Mouse (Mus musculus) neural tube, embryonic 13.5 days (tissue): ENCODE data around the gene Mfap3. TPM values are rescaled to one million over a fixed set of nuclear protein-coding genes. Genes with fewer than 3 reads are reported as not detected.
"Not testable (repeated sequence)": the region's sequence is repeated elsewhere in the genome, so short reads cannot be mapped to it uniquely, and the experiment has no call there.

Experiments used
- ATAC-seq: fragments of 200-750 bp; cut with Nextera tagmentation; 2 replicates; pipeline ENCODE4 v1.8.0; 2017; ENCODE audit warnings: low read depth, mild to moderate bottlenecking, moderate TSS enrichment, moderate library complexity
- H3K27ac ChIP-seq: fragments of 300-500 bp; sonication (generic); replicated peaks from 2 replicates; pipeline ENCODE4 v1.5.1; 2015; ENCODE audit warnings: moderate library complexity, mild to moderate bottlenecking, inconsistent platforms
- H3K27me3 ChIP-seq: fragments of 300-500 bp; sonication (generic); 2 replicates; pipeline ENCODE4 v1.6.1; 2015; ENCODE audit warnings: mild to moderate bottlenecking, inconsistent platforms
- H3K36me3 ChIP-seq: fragments of 300-500 bp; sonication (generic); 2 replicates; pipeline ENCODE4 v1.6.1; 2015; ENCODE audit warnings: mild to moderate bottlenecking, inconsistent platforms
- H3K4me1 ChIP-seq: fragments of 300-500 bp; sonication (generic); replicated peaks from 2 replicates; pipeline ENCODE4 v1.6.1; 2015; ENCODE audit warnings: inconsistent platforms
- H3K4me2 ChIP-seq: fragments of 300-500 bp; sonication (generic); 2 replicates; pipeline ENCODE4 v1.6.1; 2015; ENCODE audit warnings: inconsistent platforms, mild to moderate bottlenecking, moderate library complexity
- H3K4me3 ChIP-seq: fragments of 300-500 bp; sonication (generic); 2 replicates; pipeline ENCODE4 v1.5.1; 2015; ENCODE audit warnings: mild to moderate bottlenecking, inconsistent platforms
- H3K9ac ChIP-seq: fragments of 300-500 bp; sonication (generic); 2 replicates; pipeline ENCODE4 v1.6.1; 2015; ENCODE audit warnings: moderate library complexity, mild to moderate bottlenecking, inconsistent platforms
- H3K9me3 ChIP-seq: fragments of 300-500 bp; sonication (generic); 2 replicates; pipeline ENCODE4 v1.6.1; 2016; ENCODE audit warnings: inconsistent platforms
- WGBS: fragments of 180-500 bp; shearing (Covaris S2); methylation state at CpG from one replicate; pipeline ENCODE4 v1.1.7; 2015; 5-methylcytosine and 5-hydroxymethylcytosine counted together
- polyA plus RNA-seq: library from polyadenylated mRNA; unstranded; fragments of >200 nt; fragmentation: Nextera tagmentation; extraction: Ambion mirVana; gene quantifications from 2 replicates; pipeline ENCODE4 v1.2.1, GENCODE M21; 2015

Gene Mfap3
- polyA plus RNA-seq, 1 experiment from 2014 or later: 52.1 TPM

GRCm38 (mm10) chr11:57532306-57532705 lies 13.8 kb downstream of the Mfap3 start:
- H3K9me3 ChIP-seq: no peaks in the 10 kb centered on the region
- H3K36me3 ChIP-seq: peaks cover 50% of the 10 kb centered on the region
- 91% methylated on average over 4 of the region's 4 CpGs for WGBS
- peak overlapping the region; percentile 80 for H3K27ac ChIP-seq
- ATAC-seq: no peak
- no peak overlapping the region for H3K4me2 ChIP-seq
- peaks cover 18% of the 10 kb centered on the region for H3K4me1 ChIP-seq
- H3K4me3 ChIP-seq: no peak overlapping the region
- H3K9ac ChIP-seq: no peak overlapping the region
- no peaks in the 10 kb centered on the region for H3K27me3 ChIP-seq

GRCm38 (mm10) chr11:57535912-57536311 lies 17.4 kb downstream of the Mfap3 start:
- H3K4me3 ChIP-seq: no peak overlapping the region
- peaks cover 16% of the 10 kb centered on the region for H3K4me1 ChIP-seq
- ATAC-seq: no peak
- no peaks in the 10 kb centered on the region for H3K27me3 ChIP-seq
- H3K4me2 ChIP-seq: no peak overlapping the region
- WGBS: 80% methylated on average over 5 of the region's 5 CpGs
- H3K9ac ChIP-seq: no peak overlapping the region
- no peaks in the 10 kb centered on the region for H3K9me3 ChIP-seq
- H3K36me3 ChIP-seq: peaks cover 25% of the 10 kb centered on the region
- H3K27ac ChIP-seq: no peak overlapping the region

GRCm38 (mm10) chr11:57539841-57540418 lies 21.5 kb downstream of the Mfap3 start:
- Histone ChIP-seq H3K9me3 (no peaks in the 10 kb centered on the region), H3K4me2 (no peak overlapping the region), H3K27me3 (no peaks in the 10 kb centered on the region), H3K4me1 (no peaks in the 10 kb centered on the region), H3K4me3 (no peak overlapping the region), H3K36me3 (no peaks in the 10 kb centered on the region), H3K27ac (no peak overlapping the region), H3K9ac (no peak overlapping the region)
- 77% methylated on average over 5 of the region's 5 CpGs for WGBS
- no peak for ATAC-seq

- no peak overlapping the region for H3K27ac ChIP-seq
- H3K27me3 ChIP-seq: no peaks in the 10 kb centered on the region
- H3K9ac ChIP-seq: no peak overlapping the region
- no peaks in the 10 kb centered on the region for H3K36me3 ChIP-seq
- H3K4me2 ChIP-seq: no peak overlapping the region
- H3K4me1 ChIP-seq: no peaks in the 10 kb centered on the region
- ATAC-seq: no peak
- H3K9me3 ChIP-seq: no peaks in the 10 kb centered on the region
- WGBS: 87% methylated on average over 2 of the region's 2 CpGs
- no peak overlapping the region for H3K4me3 ChIP-seq
These were observed 22.2 kb downstream of the Mfap3 start for GRCm38 (mm10) chr11:57540681-57541080.

- Histone ChIP-seq H3K36me3 (no peaks in the 10 kb centered on the region), H3K4me1 (peaks cover 44% of the 10 kb centered on the region), H3K9ac (peak overlapping the region; percentile 50; the same call in 1 of the 2 replicates), H3K9me3 (no peaks in the 10 kb centered on the region), H3K4me2 (peak overlapping the region; percentile 40), H3K4me3 (no peak overlapping the region), H3K27me3 (peaks cover 2% of the 10 kb centered on the region), H3K27ac (peak overlapping the region; percentile 69)
- peak; percentile 75 for ATAC-seq
- WGBS: 17% methylated on average over 18 of the region's 18 CpGs
These were observed 30.4 kb downstream of the Mfap3 start for GRCm38 (mm10) chr11:57548618-57549550.

GRCm38 (mm10) chr11:57550230-57550629 lies 31.8 kb downstream of the Mfap3 start:
- ATAC-seq: no peak
- 98% methylated on average over 2 of the region's 2 CpGs for WGBS
- Histone ChIP-seq H3K27ac (no peak overlapping the region), H3K4me3 (no peak overlapping the region), H3K27me3 (peaks cover 4% of the 10 kb centered on the region), H3K36me3 (no peaks in the 10 kb centered on the region), H3K4me2 (no peak overlapping the region), H3K9me3 (no peaks in the 10 kb centered on the region), H3K4me1 (peaks cover 44% of the 10 kb centered on the region), H3K9ac (no peak overlapping the region)

GRCm38 (mm10) chr11:57551016-57551415 lies 32.6 kb downstream of the Mfap3 start:
- no peak overlapping the region for H3K4me2 ChIP-seq
- H3K9ac ChIP-seq: no peak overlapping the region
- H3K36me3 ChIP-seq: no peaks in the 10 kb centered on the region
- peaks cover 4% of the 10 kb centered on the region for H3K27me3 ChIP-seq
- H3K4me1 ChIP-seq: peaks cover 44% of the 10 kb centered on the region
- H3K27ac ChIP-seq: no peak overlapping the region
- no peak overlapping the region for H3K4me3 ChIP-seq
- no peaks in the 10 kb centered on the region for H3K9me3 ChIP-seq
- ATAC-seq: no peak
- 91% methylated on average over 8 of the region's 8 CpGs for WGBS

- no peak overlapping the region for H3K4me2 ChIP-seq
- H3K27me3 ChIP-seq: peaks cover 4% of the 10 kb centered on the region
- WGBS: 32% methylated on average over 9 of the region's 9 CpGs
- peak; percentile 57 for ATAC-seq
- H3K4me3 ChIP-seq: no peak overlapping the region
- no peaks in the 10 kb centered on the region for H3K9me3 ChIP-seq
- no peaks in the 10 kb centered on the region for H3K36me3 ChIP-seq
- no peak overlapping the region for H3K27ac ChIP-seq
- H3K9ac ChIP-seq: no peak overlapping the region
- H3K4me1 ChIP-seq: peaks cover 31% of the 10 kb centered on the region
These were observed 34.7 kb downstream of the Mfap3 start for GRCm38 (mm10) chr11:57553015-57553780.

GRCm38 (mm10) chr11:57557936-57558335 lies 39.5 kb downstream of the Mfap3 start:
- not testable (repeated sequence) for H3K4me1 ChIP-seq, ATAC-seq, H3K9me3 ChIP-seq, H3K4me2 ChIP-seq, H3K27me3 ChIP-seq, H3K36me3 ChIP-seq, H3K9ac ChIP-seq, H3K27ac ChIP-seq, H3K4me3 ChIP-seq
- 83% methylated on average over 10 of the region's 10 CpGs for WGBS

GRCm38 (mm10) chr11:57564564-57564963 lies 46.1 kb downstream of the Mfap3 start:
- no peak overlapping the region for H3K4me3 ChIP-seq
- H3K27me3 ChIP-seq: no peaks in the 10 kb centered on the region
- H3K4me1 ChIP-seq: peaks cover 15% of the 10 kb centered on the region
- no peak overlapping the region for H3K27ac ChIP-seq
- no peaks in the 10 kb centered on the region for H3K9me3 ChIP-seq
- H3K36me3 ChIP-seq: no peaks in the 10 kb centered on the region
- 68% methylated on average over 12 of the region's 12 CpGs for WGBS
- no peak for ATAC-seq
- H3K4me2 ChIP-seq: no peak overlapping the region
- H3K9ac ChIP-seq: no peak overlapping the region

GRCm38 (mm10) chr11:57566091-57567035 lies 47.9 kb downstream of the Mfap3 start:
- Histone ChIP-seq H3K9me3 (peaks cover 3% of the 10 kb centered on the region; the same call in 1 of the 2 replicates), H3K9ac (0 out of 2 replicates have a peak overlapping the region, but pooled peaks have one; percentile 18), H3K4me2 (peak overlapping the region; percentile 2; the same call in 1 of the 2 replicates), H3K4me1 (peaks cover 15% of the 10 kb centered on the region), H3K27me3 (no peaks in the 10 kb centered on the region), H3K4me3 (no peak overlapping the region), H3K36me3 (no peaks in the 10 kb centered on the region), H3K27ac (peak overlapping the region; percentile 28; the same call in 1 of the 2 replicates)
- 31% methylated on average over 18 of the region's 18 CpGs for WGBS
- no peak for ATAC-seq
